Mouse (Mus musculus): Measurements from ENCODE around the gene Cxadr. TPM values are rescaled to one million over a fixed set of nuclear protein-coding genes. Genes with fewer than 3 reads are reported as not detected.

Cxadr gene
- polyA plus RNA-seq, 1 experiment from 2014 or later, result 67.1 TPM

- Histone ChIP-seq H3K27ac (ENCODE audit: low read length) (no peak overlapping the region), H3K27me3 (ENCODE audit: control insufficient read depth, insufficient read depth, low read length) (no peaks in the 10 kb centered on the region), H3K4me1 (ENCODE audit: control insufficient read depth, insufficient read depth, low read length) (peaks cover 7% of the 10 kb centered on the region), H3K4me3 (replicated peaks; ENCODE audit: low read length) (no peak overlapping the region), H3K9ac (ENCODE audit: low read length) (no peak overlapping the region), H3K36me3 (ENCODE audit: control insufficient read depth, insufficient read depth, low read length) (peaks cover 4% of the 10 kb centered on the region; the same call in 1 of the 2 replicates), H3K9me3 (replicated peaks; ENCODE audit: control insufficient read depth, low read length) (no peaks in the 10 kb centered on the region), H3K4me2 (ENCODE audit: low read depth, low read length) (no peak overlapping the region)
- ATAC-seq (ENCODE audit: insufficient read depth, low FRiP score), result no peak
- 82% methylated on average over 5 of the region's 5 CpGs for WGBS
Measured at GRCm38 (mm10) chr16:78372786-78373185, 71.5 kb downstream of the Cxadr start.

DNA sequence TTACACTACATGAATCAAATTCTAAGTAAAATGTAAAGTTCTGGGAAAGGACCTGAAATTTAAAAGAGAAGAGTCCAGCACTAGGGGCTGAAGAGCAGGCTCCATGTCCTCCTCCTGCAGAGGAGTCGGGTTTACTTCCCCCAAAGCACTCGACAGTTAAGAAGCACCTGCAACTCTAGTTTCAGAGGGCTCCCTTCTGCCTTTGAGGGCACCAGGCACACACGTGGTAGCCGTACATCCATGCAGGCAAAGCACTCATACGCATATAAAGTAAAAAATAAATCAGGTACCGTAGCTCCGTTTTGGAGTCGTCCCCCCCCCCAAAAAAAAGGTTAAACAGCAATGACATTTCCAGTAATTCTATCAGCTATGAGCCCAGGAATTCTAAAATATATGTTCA, 72.5 kb downstream of the Cxadr start:
- H3K36me3 ChIP-seq (ENCODE audit: control insufficient read depth, insufficient read depth, low read length), result peaks cover 4% of the 10 kb centered on the region; the same call in 1 of the 2 replicates
- H3K9ac ChIP-seq (ENCODE audit: low read length), result no peak overlapping the region
- H3K27me3 ChIP-seq (ENCODE audit: control insufficient read depth, insufficient read depth, low read length), result no peaks in the 10 kb centered on the region
- no peak overlapping the region for H3K27ac ChIP-seq (ENCODE audit: low read length)
- H3K4me2 ChIP-seq (ENCODE audit: low read depth, low read length), result no peak overlapping the region
- no peak overlapping the region for H3K4me3 ChIP-seq (replicated peaks; ENCODE audit: low read length)
- H3K4me1 ChIP-seq (ENCODE audit: control insufficient read depth, insufficient read depth, low read length), result peaks cover 7% of the 10 kb centered on the region
- ATAC-seq (ENCODE audit: insufficient read depth, low FRiP score), result no peak
- H3K9me3 ChIP-seq (replicated peaks; ENCODE audit: control insufficient read depth, low read length), result no peaks in the 10 kb centered on the region
- 73% methylated on average over 8 of the region's 8 CpGs for WGBS

DNA sequence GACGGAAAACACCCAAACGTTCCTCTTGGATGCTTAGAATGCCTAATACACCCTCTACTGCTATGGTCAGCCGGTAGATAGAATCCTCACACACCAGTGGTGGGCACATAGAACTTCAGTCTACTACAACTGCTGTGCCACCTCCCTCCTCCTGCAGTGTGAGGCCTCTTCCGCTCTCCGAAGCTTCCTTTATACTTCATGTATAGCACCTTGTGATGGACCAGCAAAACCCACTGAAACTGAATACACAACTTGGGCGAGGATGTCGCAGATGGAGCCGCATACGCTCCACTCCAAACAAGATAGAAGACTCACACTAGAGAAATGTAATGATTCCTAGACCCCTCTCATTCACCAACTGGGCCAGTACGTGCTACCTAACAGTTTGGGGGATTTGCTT, 73.9 kb downstream of the Cxadr start:
- ATAC-seq (ENCODE audit: insufficient read depth, low FRiP score), result no peak
- 45% methylated on average over 10 of the region's 10 CpGs for WGBS
- Histone ChIP-seq H3K4me1 (ENCODE audit: control insufficient read depth, insufficient read depth, low read length) (peaks cover 7% of the 10 kb centered on the region), H3K4me2 (ENCODE audit: low read depth, low read length) (peak overlapping the region; percentile 84), H3K9me3 (replicated peaks; ENCODE audit: control insufficient read depth, low read length) (no peaks in the 10 kb centered on the region), H3K9ac (ENCODE audit: low read length) (peak overlapping the region; percentile 53), H3K27ac (ENCODE audit: low read length) (peak overlapping the region; percentile 32), H3K4me3 (replicated peaks; ENCODE audit: low read length) (peak overlapping the region; percentile 92), H3K36me3 (ENCODE audit: control insufficient read depth, insufficient read depth, low read length) (no peaks in the 10 kb centered on the region; the same call in 1 of the 2 replicates), H3K27me3 (ENCODE audit: control insufficient read depth, insufficient read depth, low read length) (no peaks in the 10 kb centered on the region)

DNA sequence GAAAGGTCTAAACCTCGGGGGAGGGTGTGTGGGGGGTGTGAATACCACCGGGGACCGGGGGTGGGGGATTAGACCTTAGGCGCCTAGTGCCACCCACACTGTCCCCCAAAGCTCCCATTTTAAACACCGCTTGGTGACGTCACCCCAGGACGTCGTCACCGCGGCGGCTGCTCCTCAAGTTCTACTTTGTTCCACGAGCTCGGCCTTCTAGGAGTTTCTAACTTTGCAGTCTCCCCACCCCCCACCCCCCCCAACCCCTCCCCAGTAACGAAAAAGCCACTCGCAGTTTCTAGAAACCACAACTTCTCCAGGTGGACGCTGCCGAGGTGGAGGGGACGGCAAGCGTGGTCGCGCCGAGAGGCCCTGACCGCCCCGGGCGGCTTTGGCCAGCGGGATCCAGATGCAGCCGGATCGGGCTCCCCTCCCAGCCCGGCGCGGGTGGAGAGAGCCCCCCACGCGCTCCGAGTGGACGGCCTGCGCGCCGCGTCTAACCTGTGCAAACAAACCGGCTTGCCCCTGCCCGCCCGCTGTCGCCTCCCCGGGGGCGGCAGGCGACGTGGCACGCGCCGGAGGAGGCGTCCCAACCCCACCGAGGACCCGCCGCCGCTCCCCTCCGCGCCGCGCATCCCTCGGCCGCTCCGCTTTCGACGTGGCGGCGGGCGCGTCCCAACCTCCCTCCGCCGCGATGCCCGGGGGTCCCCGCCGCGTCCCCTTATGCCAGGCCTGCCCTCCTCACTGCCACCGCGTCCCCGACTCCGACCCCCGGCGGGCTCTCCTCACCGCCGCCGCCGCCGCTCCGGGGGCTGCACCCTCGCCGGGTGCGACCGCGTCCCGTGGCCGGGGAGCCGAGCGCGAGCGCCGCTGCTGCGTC, 74.8 kb downstream of the Cxadr start:
- H3K27me3 ChIP-seq (ENCODE audit: control insufficient read depth, insufficient read depth, low read length), result no peaks in the 10 kb centered on the region
- WGBS, result under 1% methylated on average over 89 of the region's 100 CpGs
- peak overlapping the region; percentile 92 for H3K4me3 ChIP-seq (replicated peaks; ENCODE audit: low read length)
- H3K4me2 ChIP-seq (ENCODE audit: low read depth, low read length), result peak overlapping the region; percentile 84
- no peaks in the 10 kb centered on the region; the same call in 1 of the 2 replicates for H3K36me3 ChIP-seq (ENCODE audit: control insufficient read depth, insufficient read depth, low read length)
- H3K9me3 ChIP-seq (replicated peaks; ENCODE audit: control insufficient read depth, low read length), result no peaks in the 10 kb centered on the region
- peaks cover 7% of the 10 kb centered on the region for H3K4me1 ChIP-seq (ENCODE audit: control insufficient read depth, insufficient read depth, low read length)
- H3K9ac ChIP-seq (ENCODE audit: low read length), result peak overlapping the region; percentile 95
- peak overlapping the region; percentile 64; the same call in 1 of the 2 replicates for H3K27ac ChIP-seq (ENCODE audit: low read length)
- peak; percentile 48 for ATAC-seq (ENCODE audit: insufficient read depth, low FRiP score)

- H3K27ac ChIP-seq (ENCODE audit: low read length), result peak within 1 kb of the TSS; percentile 64; the same call in 1 of the 2 replicates
- peak; percentile 96 for ATAC-seq (ENCODE audit: insufficient read depth, low FRiP score)
- peak within 1 kb of the TSS; percentile 95 for H3K9ac ChIP-seq (ENCODE audit: low read length)
Measured at GRCm38 (mm10) chr16:78376745-78377570, 75.7 kb downstream of the Cxadr start, which contains the start of gene Btg3. Gene Btg3, minus strand, starts transcription at chr16:78377192.

GRCm38 (mm10) chr16:78378493-78378892, 77.2 kb downstream of the Cxadr start:
- ATAC-seq (ENCODE audit: insufficient read depth, low FRiP score), result no peak
- Histone ChIP-seq H3K4me1 (ENCODE audit: control insufficient read depth, insufficient read depth, low read length) (peaks cover 7% of the 10 kb centered on the region), H3K27ac (ENCODE audit: low read length) (no peak overlapping the region), H3K36me3 (ENCODE audit: control insufficient read depth, insufficient read depth, low read length) (no peaks in the 10 kb centered on the region), H3K9me3 (replicated peaks; ENCODE audit: control insufficient read depth, low read length) (no peaks in the 10 kb centered on the region), H3K27me3 (ENCODE audit: control insufficient read depth, insufficient read depth, low read length) (no peaks in the 10 kb centered on the region), H3K4me2 (ENCODE audit: low read depth, low read length) (no peak overlapping the region), H3K9ac (ENCODE audit: low read length) (no peak overlapping the region), H3K4me3 (replicated peaks; ENCODE audit: low read length) (no peak overlapping the region)
- 66% methylated on average over 5 of the region's 5 CpGs for WGBS

More at GRCm38 (mm10) chr16:78376745-78377570, 75.7 kb downstream of the Cxadr start, which contains the start of gene Btg3:
- Histone ChIP-seq H3K27me3 (ENCODE audit: control insufficient read depth, insufficient read depth, low read length) (no peaks in the 10 kb centered on the region), H3K4me2 (ENCODE audit: low read depth, low read length) (peak within 1 kb of the TSS; percentile 84), H3K4me3 (replicated peaks; ENCODE audit: low read length) (peak within 1 kb of the TSS; percentile 92), H3K36me3 (ENCODE audit: control insufficient read depth, insufficient read depth, low read length) (no peaks in the 10 kb centered on the region; the same call in 1 of the 2 replicates), H3K9me3 (replicated peaks; ENCODE audit: control insufficient read depth, low read length) (no peaks in the 10 kb centered on the region), H3K4me1 (ENCODE audit: control insufficient read depth, insufficient read depth, low read length) (peaks cover 7% of the 10 kb centered on the region)
- WGBS, result 3% methylated on average over 40 of the region's 57 CpGs

DNA sequence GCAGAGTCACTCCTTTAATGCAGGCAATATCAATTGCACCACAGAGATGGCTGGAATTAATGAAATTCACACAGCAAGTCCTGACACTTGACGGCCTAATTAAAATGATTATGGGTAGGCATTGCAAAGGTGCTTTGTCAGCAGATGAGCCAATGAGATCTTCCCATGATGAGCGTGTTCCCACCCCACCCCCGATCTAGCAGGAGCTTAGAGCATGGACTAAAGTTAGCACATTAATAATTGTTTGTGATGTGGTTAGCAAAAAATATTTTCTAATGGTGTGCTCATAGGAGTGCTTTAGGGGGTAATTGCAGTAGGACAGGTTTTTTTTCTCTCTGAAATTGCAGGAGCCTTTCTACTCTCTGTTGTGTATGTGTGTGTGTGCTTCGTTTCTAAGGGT, 87.8 kb downstream of the Cxadr start:
- H3K9ac ChIP-seq (ENCODE audit: low read length), result no peak overlapping the region
- no peaks in the 10 kb centered on the region for H3K36me3 ChIP-seq (ENCODE audit: control insufficient read depth, insufficient read depth, low read length)
- WGBS, result 78% methylated on average over 4 of the region's 4 CpGs
- no peak overlapping the region for H3K4me3 ChIP-seq (replicated peaks; ENCODE audit: low read length)
- no peak overlapping the region for H3K4me2 ChIP-seq (ENCODE audit: low read depth, low read length)
- H3K4me1 ChIP-seq (ENCODE audit: control insufficient read depth, insufficient read depth, low read length), result no peaks in the 10 kb centered on the region
- H3K9me3 ChIP-seq (replicated peaks; ENCODE audit: control insufficient read depth, low read length), result no peaks in the 10 kb centered on the region
- no peak for ATAC-seq (ENCODE audit: insufficient read depth, low FRiP score)
- H3K27me3 ChIP-seq (ENCODE audit: control insufficient read depth, insufficient read depth, low read length), result no peaks in the 10 kb centered on the region
- H3K27ac ChIP-seq (ENCODE audit: low read length), result no peak overlapping the region

- ATAC-seq (ENCODE audit: insufficient read depth, low FRiP score), result no peak
- 65% methylated on average over 3 of the region's 3 CpGs for WGBS
Measured at GRCm38 (mm10) chr16:78389986-78390385, 88.7 kb downstream of the Cxadr start.

More at GRCm38 (mm10) chr16:78389986-78390385, 88.7 kb downstream of the Cxadr start:
- Histone ChIP-seq H3K9ac (ENCODE audit: low read length) (no peak overlapping the region), H3K27me3 (ENCODE audit: control insufficient read depth, insufficient read depth, low read length) (no peaks in the 10 kb centered on the region), H3K27ac (ENCODE audit: low read length) (no peak overlapping the region), H3K4me2 (ENCODE audit: low read depth, low read length) (no peak overlapping the region), H3K4me1 (ENCODE audit: control insufficient read depth, insufficient read depth, low read length) (no peaks in the 10 kb centered on the region), H3K4me3 (replicated peaks; ENCODE audit: low read length) (no peak overlapping the region), H3K36me3 (ENCODE audit: control insufficient read depth, insufficient read depth, low read length) (no peaks in the 10 kb centered on the region), H3K9me3 (replicated peaks; ENCODE audit: control insufficient read depth, low read length) (no peaks in the 10 kb centered on the region)

Measured in stomach, embryonic 16.5 days (tissue).